Mouse (Mus musculus): ENCODE results near the gene Hpcal1.

GRCm38 (mm10) chr12:17736859-17737577 is 46.4 kb downstream of the Hpcal1 start:
- no peak for TF ChIP-seq POLR2A (IDR thresholded peaks at IDR 0.05; ENCODE audit: borderline replicate concordance, extremely low read depth, insufficient read depth, insufficient read length, poor library complexity, severe bottlenecking)
- no peak for TF ChIP-seq CTCF (IDR thresholded peaks at IDR 0.05; ENCODE audit: borderline replicate concordance, extremely low read depth, insufficient read depth, insufficient read length)
